Mouse (Mus musculus): ENCODE results near the gene Tnrc6b. TPM values are rescaled to one million over a fixed set of nuclear protein-coding genes. Genes with fewer than 3 reads are reported as not detected.

Gene Tnrc6b
- total and polyA plus RNA-seq, 3 experiments = 7.8 to 13.9 (median 8.0) TPM

DNA sequence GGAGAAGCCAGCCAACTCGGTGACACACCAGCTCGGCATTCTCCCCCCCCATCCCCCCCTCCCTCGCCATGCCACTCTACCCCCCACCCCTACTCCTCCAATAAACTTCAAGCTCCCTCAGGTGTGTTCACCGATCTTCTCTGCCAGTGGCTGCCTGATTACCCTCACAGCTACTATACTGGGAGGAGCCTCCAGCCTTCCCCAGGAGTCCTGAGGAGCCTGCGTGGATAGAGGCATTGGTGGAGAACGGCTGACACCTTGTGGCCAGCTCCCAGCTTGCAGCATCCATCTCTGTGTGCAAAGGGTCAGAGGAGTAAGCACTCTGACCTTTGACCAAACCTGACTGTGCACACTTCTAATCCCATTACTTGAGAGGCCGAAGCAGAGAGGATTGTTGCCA, 6.8 kb upstream of the Tnrc6b start:
- peak; percentile 84 for DNase-seq (ENCODE audit: low read depth, low spot score)
- Histone ChIP-seq H3K9me3 (replicated peaks; ENCODE audit: insufficient read depth, low read length) (no peaks in the 10 kb centered on the region), H3K27ac (ENCODE audit: control insufficient read depth, low read depth, low read length) (no peak overlapping the region), H3K4me1 (ENCODE audit: control insufficient read depth in 1 of 2, insufficient read depth in 2 of 2, low read length in 2 of 2) (peaks cover 0 to 7% of the 10 kb centered on the region in 2 experiments; a peak in 2 of 4 replicates), H3K9ac (ENCODE audit: control insufficient read depth, low read depth, low read length, poor library complexity, severe bottlenecking) (no peak overlapping the region), H3K4me3 (ENCODE audit: control insufficient read depth in 1 of 2, insufficient read depth in 1 of 2, low read depth in 2 of 2, low read length in 2 of 2) (no peak overlapping the region), H3K36me3 (ENCODE audit: control insufficient read depth in 1 of 2, insufficient read depth in 2 of 2, low read length in 2 of 2) (peaks cover 0 to 6% of the 10 kb centered on the region in 2 experiments; a peak in 2 of 4 replicates), H3K79me2 (ENCODE audit: control insufficient read depth, insufficient read depth, low read length, poor library complexity) (no peaks in the 10 kb centered on the region), H3K27me3 (ENCODE audit: control insufficient read depth in 1 of 2, insufficient read depth in 2 of 2, low read length in 2 of 2) (peaks cover 0 to 2% of the 10 kb centered on the region in 2 experiments; a peak in 1 of 4 replicates)
- TF ChIP-seq SIN3A (IDR thresholded peaks at IDR 0.05; ENCODE audit: low read length) = peak; percentile 74
- no peak for TF ChIP-seq POLR2AphosphoS5 (IDR thresholded peaks at IDR 0.05; ENCODE audit: borderline replicate concordance, low read depth, low read length)
- TF ChIP-seq JUND (IDR thresholded peaks at IDR 0.05; ENCODE audit: low read depth, low read length) = no peak
- peak; percentile 76 to 99 (median 96) for TF ChIP-seq CTCF (IDR thresholded peaks at IDR 0.05 in 2 of 3, conservative IDR thresholded peaks at IDR 0.05 in 1 of 3; ENCODE audit: control insufficient read depth in 1 of 3, insufficient read depth in 1 of 3, low read depth in 2 of 3, low read length in 3 of 3, poor library complexity in 1 of 3, severe bottlenecking in 1 of 3)
- TF ChIP-seq BHLHE40 (IDR thresholded peaks at IDR 0.05; ENCODE audit: borderline replicate concordance, low read depth, low read length) = no peak
- TF ChIP-seq UBTF (IDR thresholded peaks at IDR 0.05; ENCODE audit: borderline replicate concordance, insufficient read depth, low read depth, low read length) = no peak
- no peak for TF ChIP-seq POLR2AphosphoS2 (IDR thresholded peaks at IDR 0.05; ENCODE audit: low read length)
- TF ChIP-seq RAD21 (IDR thresholded peaks at IDR 0.05; ENCODE audit: low read depth, low read length) = peak; percentile 99
- TF ChIP-seq TBP (IDR thresholded peaks at IDR 0.05; ENCODE audit: low read depth, low read length) = no peak
- peak; percentile 93 for TF ChIP-seq SMC3 (IDR thresholded peaks at IDR 0.05; ENCODE audit: low read depth, low read length)
- no peak for TF ChIP-seq KAT2A (conservative IDR thresholded peaks at IDR 0.05; ENCODE audit: low read depth, low read length)
- TF ChIP-seq USF2 (IDR thresholded peaks at IDR 0.05; ENCODE audit: borderline replicate concordance in 1 of 2, insufficient read depth in 1 of 2, low read depth in 1 of 2, low read length in 2 of 2) = no peak
- TF ChIP-seq MAZ (IDR thresholded peaks at IDR 0.05; ENCODE audit: low read depth, low read length) = no peak
- TF ChIP-seq ZC3H11A (IDR thresholded peaks at IDR 0.05; ENCODE audit: low read depth, low read length) = peak; percentile 88
- no peak for TF ChIP-seq E2F4 (IDR thresholded peaks at IDR 0.05; ENCODE audit: borderline replicate concordance, low read depth, low read length)

GRCm38 (mm10) chr15:80705828-80706549, 5.1 kb upstream of the Tnrc6b start:
- H3K27ac ChIP-seq (ENCODE audit: control insufficient read depth, low read depth, low read length) = peak overlapping the region; percentile 52
- H3K27me3 ChIP-seq (ENCODE audit: control insufficient read depth in 1 of 2, insufficient read depth in 2 of 2, low read length in 2 of 2) = no peaks in the 10 kb centered on the region
- H3K79me2 ChIP-seq (ENCODE audit: control insufficient read depth, insufficient read depth, low read length, poor library complexity) = no peaks in the 10 kb centered on the region; the same call in 1 of the 2 replicates
- peak; percentile 90 for TF ChIP-seq RAD21 (IDR thresholded peaks at IDR 0.05; ENCODE audit: low read depth, low read length)
- TF ChIP-seq HCFC1 (IDR thresholded peaks at IDR 0.05; ENCODE audit: low read depth, low read length) = no peak
- TF ChIP-seq ZC3H11A (IDR thresholded peaks at IDR 0.05; ENCODE audit: low read depth, low read length) = peak; percentile 96
- no peak for TF ChIP-seq TCF12 (IDR thresholded peaks at IDR 0.05; ENCODE audit: low read depth, low read length)
- TF ChIP-seq MYC (IDR thresholded peaks at IDR 0.05; ENCODE audit: low read depth, low read length) = no peak
- TF ChIP-seq ZMIZ1 (IDR thresholded peaks at IDR 0.05; ENCODE audit: low read depth, low read length) = no peak
- peak; percentile 85 to 95 (median 88) for TF ChIP-seq CTCF (IDR thresholded peaks at IDR 0.05 in 2 of 3, conservative IDR thresholded peaks at IDR 0.05 in 1 of 3; ENCODE audit: control insufficient read depth in 1 of 3, insufficient read depth in 1 of 3, low read depth in 2 of 3, low read length in 3 of 3, poor library complexity in 1 of 3, severe bottlenecking in 1 of 3)
- no peak for TF ChIP-seq MEF2A (IDR thresholded peaks at IDR 0.05; ENCODE audit: extremely low read depth, insufficient replicate concordance, low read depth, low read length, poor library complexity, severe bottlenecking)
- TF ChIP-seq ZNF384 (IDR thresholded peaks at IDR 0.05; ENCODE audit: low read depth, low read length) = 0 out of 2 replicates have a peak, but pooled peaks have one; percentile 4
- TF ChIP-seq SMC3 (IDR thresholded peaks at IDR 0.05; ENCODE audit: low read depth, low read length) = peak; percentile 98
- TF ChIP-seq CHD2 (IDR thresholded peaks at IDR 0.05; ENCODE audit: low read length) = no peak
- TF ChIP-seq UBTF (IDR thresholded peaks at IDR 0.05; ENCODE audit: borderline replicate concordance, insufficient read depth, low read depth, low read length) = no peak
- 0 out of 2 replicates have a peak, but pooled peaks have one; percentile 53 for TF ChIP-seq SIN3A (IDR thresholded peaks at IDR 0.05; ENCODE audit: low read length)
- TF ChIP-seq MAX (IDR thresholded peaks at IDR 0.05; ENCODE audit: low read length) = no peak
- TF ChIP-seq E2F4 (IDR thresholded peaks at IDR 0.05; ENCODE audit: borderline replicate concordance, low read depth, low read length) = no peak
- no peak for TF ChIP-seq POLR2A (IDR thresholded peaks at IDR 0.05; ENCODE audit: control insufficient read depth in 1 of 2, insufficient read depth in 1 of 2, low read depth in 1 of 2, low read length in 2 of 2, poor library complexity in 1 of 2)
- TF ChIP-seq GATA1 (IDR thresholded peaks at IDR 0.05; ENCODE audit: low read depth, low read length) = no peak
- TF ChIP-seq TAL1 (IDR thresholded peaks at IDR 0.05; ENCODE audit: low read length) = no peak
- TF ChIP-seq BHLHE40 (IDR thresholded peaks at IDR 0.05; ENCODE audit: borderline replicate concordance, low read depth, low read length) = peak; percentile 59; the same call in 1 of the 2 replicates
- H3K36me3 ChIP-seq (ENCODE audit: control insufficient read depth in 1 of 2, insufficient read depth in 2 of 2, low read length in 2 of 2) = peaks cover 0 to 8% of the 10 kb centered on the region in 2 experiments; a peak in 2 of 4 replicates
- peak; percentile 87 for DNase-seq (ENCODE audit: low read depth, low spot score)
- H3K9ac ChIP-seq (ENCODE audit: control insufficient read depth, low read depth, low read length, poor library complexity, severe bottlenecking) = peak overlapping the region; percentile 53
- peak overlapping the region; percentile 54 to 68 for H3K4me3 ChIP-seq (ENCODE audit: control insufficient read depth in 1 of 2, insufficient read depth in 1 of 2, low read depth in 2 of 2, low read length in 2 of 2)
- H3K4me1 ChIP-seq (ENCODE audit: control insufficient read depth in 1 of 2, insufficient read depth in 2 of 2, low read length in 2 of 2) = peaks cover 0 to 7% of the 10 kb centered on the region in 2 experiments; a peak in 2 of 4 replicates
- no peaks in the 10 kb centered on the region for H3K9me3 ChIP-seq (replicated peaks; ENCODE audit: insufficient read depth, low read length)

All from MEL (cell line).